Mouse (Mus musculus) Patski (cell line): ENCODE measurements around the gene Cuedc1. TPM values are rescaled to one million over a fixed set of nuclear protein-coding genes. Genes with fewer than 3 reads are reported as not detected.

Source experiments
- ATAC-seq: fragments of 100-300 bp; one replicate; pipeline ENCODE4 v1.8.0; 2021
- CTCF ChIA-PET: fragments of 350-600 bp; sonication (Branson Sonifier 250); formaldehyde crosslinking; loops from one replicate; lab custom pipeline; 2022; ENCODE audit warnings: inconsistent platforms; lab: Charles Lee
- POLR2A ChIA-PET: fragments of 350-600 bp; sonication (Branson Sonifier 250); formaldehyde crosslinking; loops from one replicate; lab custom pipeline; 2022; ENCODE audit warnings: antibody characterized with exemption, inconsistent platforms; lab: Charles Lee
- DNase-seq: peaks from one replicate; pipeline ENCODE4 v3.0.0-alpha.2; 2011; ENCODE audit warnings: low read depth, low spot score
- H3K27me3 ChIP-seq: fragments of 371-371 bp; one replicate; pipeline ENCODE4 v1.5.1; 2021
- CTCF ChIP-seq: fragments of 100-300 bp; IDR thresholded peaks from one replicate; pipeline ENCODE4 v1.5.1; 2021
- in situ Hi-C: fragments of 300-500 bp; cut with MboI; formaldehyde crosslinking; loops from 3 replicates; pipeline ENCODE4 v1.11.1; 2018; ENCODE audit warnings: low pct_unique_long_range_greater_than_20kb, mixed read lengths
- polyA plus RNA-seq: library from polyadenylated mRNA; unstranded; gene quantifications from one replicate; pipeline ENCODE4 v1.2.3, GENCODE M21; 2021

The Cuedc1 gene
- polyA plus RNA-seq, 1 experiment from 2014 or later, result 42.0 TPM

DNA sequence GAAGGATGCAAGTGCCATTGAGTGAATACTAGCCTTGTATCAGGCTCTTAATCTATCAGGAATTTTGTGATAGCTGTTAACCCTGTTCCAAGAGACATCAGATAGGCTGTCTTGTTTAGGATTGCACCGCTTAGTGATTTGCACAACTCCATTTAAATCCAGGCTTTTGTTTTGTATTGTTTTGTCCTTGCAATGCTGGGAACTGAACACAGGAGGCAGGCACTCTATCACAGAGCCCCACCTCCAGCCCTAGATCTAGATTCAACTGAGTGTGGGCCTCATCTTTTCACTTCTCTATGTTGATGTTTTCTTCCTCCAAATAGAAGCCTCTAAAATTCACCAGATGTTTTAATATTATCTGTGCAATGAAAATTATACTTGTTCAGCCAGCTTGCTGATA, 22.2 kb upstream of the Cuedc1 start:
- POLR2A ChIA-PET, result no interaction called here
- H3K27me3 ChIP-seq, result no peaks in the 10 kb centered on the region
- CTCF ChIA-PET, result no interaction called here
- peak; percentile 40 for TF ChIP-seq CTCF
- DNase-seq, result no peak
- in situ Hi-C loops, result no loop called here
- no peak for ATAC-seq

DNA sequence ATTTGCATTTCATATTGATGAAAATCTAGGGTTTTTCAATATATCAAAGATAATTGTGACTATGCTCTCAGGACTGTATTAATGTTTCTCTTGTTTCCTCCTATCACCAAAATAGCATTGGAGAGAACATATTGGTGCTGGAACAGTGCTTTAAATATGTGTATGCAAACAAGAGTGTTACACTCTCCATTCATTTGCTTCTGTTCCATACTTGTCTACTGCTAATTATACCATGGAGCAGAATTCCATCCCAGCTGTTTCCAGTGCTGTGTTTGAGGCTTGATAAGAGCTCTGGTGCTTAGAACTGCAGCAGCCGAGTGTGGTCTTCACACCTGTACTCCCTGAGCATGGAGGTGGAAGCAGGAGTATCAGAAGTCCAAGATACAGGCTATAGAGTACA, 21.5 kb upstream of the Cuedc1 start:
- no peak for ATAC-seq
- in situ Hi-C loops, result no loop called here
- POLR2A ChIA-PET, result no interaction called here

DNA sequence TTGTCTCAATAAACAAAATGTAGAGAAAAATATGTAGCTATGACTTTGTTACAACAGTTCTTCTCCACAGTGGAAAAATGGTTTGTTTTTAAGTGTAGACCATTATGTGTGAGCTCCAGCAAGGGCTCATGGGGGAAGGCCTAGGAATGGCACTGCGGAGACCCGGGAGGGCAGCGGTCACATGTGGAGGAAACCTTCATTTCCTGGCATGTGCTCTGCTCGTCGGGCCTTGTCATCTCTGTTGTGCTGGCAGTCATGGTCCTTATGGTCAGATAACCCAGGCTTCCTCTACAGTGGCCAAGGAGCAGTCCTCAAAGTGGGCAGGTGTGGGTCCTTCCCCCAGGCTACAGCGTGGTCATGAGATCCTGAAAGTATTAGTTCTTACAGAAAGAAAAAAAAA, 14.2 kb upstream of the Cuedc1 start:
- POLR2A ChIA-PET, result interaction anchor here (1.0 to 1.4 kb wide), 2 partner anchors 11 to 13 kb away, joined by 4 to 5 read pairs; no protein-coding TSS in a partner anchor
- H3K27me3 ChIP-seq, result no peaks in the 10 kb centered on the region
- DNase-seq, result no peak
- no peak for ATAC-seq
- in situ Hi-C loops, result no loop called here
- no peak for TF ChIP-seq CTCF
- CTCF ChIA-PET, result interaction anchor here (0.6 to 1.9 kb wide), 5 partner anchors 8 to 104 kb away, joined by 3 to 6 read pairs (median 4); no protein-coding TSS in a partner anchor

More for the DNA sequence above, 21.5 kb upstream of the Cuedc1 start:
- CTCF ChIA-PET, result no interaction called here
- H3K27me3 ChIP-seq, result no peaks in the 10 kb centered on the region
- TF ChIP-seq CTCF, result no peak
- DNase-seq, result no peak

DNA sequence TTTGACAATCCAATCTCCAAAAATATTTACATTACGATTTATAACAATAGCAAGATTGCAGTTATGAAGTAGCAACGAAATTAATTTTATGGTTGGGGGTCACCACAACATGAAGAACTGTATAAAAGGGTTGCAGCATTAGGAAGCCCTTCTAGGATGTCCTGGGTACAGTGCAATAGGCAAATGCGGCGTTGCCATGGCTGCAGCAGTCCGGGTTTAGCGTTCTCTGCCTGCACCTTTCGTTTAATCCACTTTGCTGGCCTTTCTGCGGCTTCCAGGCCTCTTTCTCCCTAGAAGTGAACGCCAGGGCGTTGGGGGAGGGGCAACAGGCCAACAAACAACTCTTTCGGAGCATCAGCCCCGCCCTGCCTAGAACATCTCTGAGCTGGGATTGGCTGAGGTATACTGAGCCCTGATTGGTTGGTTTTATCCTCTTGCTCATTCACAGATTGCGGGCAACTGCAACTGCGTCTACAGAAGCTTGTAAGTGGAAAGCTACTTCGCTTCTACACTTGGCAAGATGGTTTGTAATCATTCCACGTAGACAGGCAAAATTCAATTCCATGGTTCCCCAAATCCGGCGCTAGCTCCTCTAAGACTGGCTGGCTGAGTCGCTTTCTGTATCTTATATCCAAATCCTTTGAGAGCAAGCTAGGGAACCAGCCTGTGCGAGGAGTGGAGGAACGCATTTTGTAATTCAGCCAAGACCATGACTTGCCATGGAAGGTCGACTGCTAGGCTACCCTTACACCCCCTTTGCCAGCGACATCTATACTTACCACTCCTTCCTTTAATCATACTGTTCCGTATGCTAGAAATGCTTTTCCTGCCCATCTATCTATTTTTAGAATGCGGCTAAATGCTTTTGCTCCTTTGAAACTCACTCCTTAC, 10.9 kb upstream of the Cuedc1 start:
- ChIA-PET POLR2A (no interaction called here), CTCF (interaction anchor here (1.0 to 1.4 kb wide), 3 partner anchors 16 to 109 kb away, joined by 3 to 9 read pairs (median 3); no protein-coding TSS in a partner anchor)
- in situ Hi-C loops, result no loop called here
- no peaks in the 10 kb centered on the region for H3K27me3 ChIP-seq
- DNase-seq, result no peak
- peak; percentile 70 for ATAC-seq
- TF ChIP-seq CTCF, result no peak

DNA sequence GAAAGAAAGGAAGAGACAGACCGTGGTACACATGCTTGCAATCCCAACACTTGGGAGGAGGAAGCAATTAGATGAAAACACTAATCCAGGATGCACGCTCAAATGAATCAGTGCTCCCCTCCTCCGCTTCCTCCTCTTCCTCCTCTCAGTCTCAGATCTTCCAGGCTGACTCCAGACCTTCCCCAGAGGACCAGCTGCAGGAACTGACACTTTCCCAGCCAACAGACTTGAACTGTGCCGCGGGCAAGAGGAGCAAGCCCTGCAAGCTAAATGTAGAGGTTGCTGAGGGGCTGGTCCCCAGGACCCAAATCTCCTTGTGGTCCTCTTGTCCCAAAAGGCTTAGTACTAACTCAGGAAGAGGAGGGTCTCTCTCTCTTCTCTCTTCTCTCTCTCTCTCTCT, 8.7 kb upstream of the Cuedc1 start:
- POLR2A ChIA-PET, result interaction anchor here (0.8 to 2.6 kb wide), 3 partner anchors 9 to 18 kb away, joined by 3 to 10 read pairs (median 4); no protein-coding TSS in a partner anchor
- no peak for DNase-seq
- ATAC-seq, result no peak
- TF ChIP-seq CTCF, result no peak
- in situ Hi-C loops, result no loop called here
- CTCF ChIA-PET, result interaction anchor here (0.5 kb wide), 1 partner anchor 31 kb away, joined by 3 read pairs; no protein-coding TSS in a partner anchor
- no peaks in the 10 kb centered on the region for H3K27me3 ChIP-seq

DNA sequence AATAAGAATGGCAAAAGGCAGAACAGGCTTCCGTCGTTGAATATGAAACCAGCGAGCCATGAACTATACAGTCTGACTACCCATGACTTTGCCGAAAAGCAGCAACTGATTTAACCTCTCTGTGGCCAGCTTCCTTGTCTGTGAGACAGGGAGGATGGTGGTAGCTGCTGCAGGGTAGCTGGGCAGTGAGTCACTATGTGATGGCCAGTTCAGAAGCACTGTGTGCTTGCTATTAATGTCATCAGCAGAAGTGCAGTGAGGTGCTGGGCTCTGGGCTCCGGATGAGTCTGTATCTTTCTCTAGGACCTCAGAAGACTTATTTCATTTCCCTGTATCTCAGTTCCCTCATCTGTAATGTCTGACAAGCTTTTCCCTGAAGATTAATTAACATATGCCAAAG, 7.6 kb upstream of the Cuedc1 start:
- ATAC-seq (no peak), DNase-seq (no peak)
- POLR2A ChIA-PET, result interaction anchor here (0.6 to 2.6 kb wide), 3 partner anchors 9 to 185 kb away, joined by 4 to 10 read pairs (median 6); no protein-coding TSS in a partner anchor
- no peak for TF ChIP-seq CTCF
- in situ Hi-C loops, result no loop called here
- H3K27me3 ChIP-seq, result no peaks in the 10 kb centered on the region
- CTCF ChIA-PET, result interaction anchor here (0.8 kb wide), 1 partner anchor 75 kb away, joined by 3 read pairs; no protein-coding TSS in a partner anchor

DNA sequence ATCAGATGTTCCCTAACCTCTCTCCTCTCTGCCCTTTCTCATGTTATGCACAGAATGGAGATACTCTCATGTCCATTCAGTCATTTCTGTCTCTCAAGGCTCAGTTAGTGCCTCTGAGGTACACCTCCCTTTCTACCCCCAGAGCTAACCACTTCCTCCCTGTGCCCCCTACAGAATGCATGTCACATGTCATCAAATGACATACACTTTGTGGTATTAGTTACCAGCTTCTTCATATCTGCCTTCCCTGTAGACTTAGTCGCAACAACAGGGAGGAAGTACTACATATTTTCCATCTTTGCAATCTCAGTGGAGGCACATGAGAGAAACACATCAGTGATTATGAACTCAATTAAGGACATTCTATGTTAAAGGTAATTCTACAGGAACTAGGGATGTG, 5.9 kb upstream of the Cuedc1 start:
- in situ Hi-C loops, result no loop called here
- ATAC-seq, result no peak
- ChIA-PET POLR2A (no interaction called here), CTCF (interaction anchor here (0.7 to 1.5 kb wide), 3 partner anchors 8 to 34 kb away, joined by 3 to 5 read pairs (median 4); no protein-coding TSS in a partner anchor)
- TF ChIP-seq CTCF, result no peak
- DNase-seq, result no peak
- H3K27me3 ChIP-seq, result no peaks in the 10 kb centered on the region

DNA sequence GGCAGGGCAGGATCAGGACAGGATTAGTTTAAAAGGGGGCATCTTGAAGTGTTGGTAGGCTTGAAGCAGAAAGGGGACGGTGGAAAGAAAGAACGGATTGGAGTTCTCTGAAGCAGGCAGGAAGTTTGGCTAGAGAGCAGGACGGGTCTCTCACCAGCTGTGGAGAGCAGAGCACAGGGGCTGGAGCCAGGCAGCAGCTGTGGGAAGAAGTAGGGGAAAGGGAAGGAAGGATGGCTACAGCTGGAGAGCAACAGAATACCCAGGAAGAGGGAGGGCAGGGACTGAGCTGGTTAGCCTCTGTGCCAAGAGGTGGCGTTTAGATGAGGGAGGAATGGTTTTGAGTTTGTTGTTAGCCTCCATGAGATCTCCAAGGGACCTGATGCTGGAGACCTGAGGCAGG, 685 bp upstream of the Cuedc1 start:
- in situ Hi-C loops, result loop anchor here (5.0 kb wide), 1 partner anchor 65 kb away; no protein-coding TSS in a partner anchor
- TF ChIP-seq CTCF, result no peak
- CTCF ChIA-PET, result no interaction called here
- POLR2A ChIA-PET, result no interaction called here
- ATAC-seq (no peak), DNase-seq (no peak)
- no peaks in the 10 kb centered on the region for H3K27me3 ChIP-seq

DNA sequence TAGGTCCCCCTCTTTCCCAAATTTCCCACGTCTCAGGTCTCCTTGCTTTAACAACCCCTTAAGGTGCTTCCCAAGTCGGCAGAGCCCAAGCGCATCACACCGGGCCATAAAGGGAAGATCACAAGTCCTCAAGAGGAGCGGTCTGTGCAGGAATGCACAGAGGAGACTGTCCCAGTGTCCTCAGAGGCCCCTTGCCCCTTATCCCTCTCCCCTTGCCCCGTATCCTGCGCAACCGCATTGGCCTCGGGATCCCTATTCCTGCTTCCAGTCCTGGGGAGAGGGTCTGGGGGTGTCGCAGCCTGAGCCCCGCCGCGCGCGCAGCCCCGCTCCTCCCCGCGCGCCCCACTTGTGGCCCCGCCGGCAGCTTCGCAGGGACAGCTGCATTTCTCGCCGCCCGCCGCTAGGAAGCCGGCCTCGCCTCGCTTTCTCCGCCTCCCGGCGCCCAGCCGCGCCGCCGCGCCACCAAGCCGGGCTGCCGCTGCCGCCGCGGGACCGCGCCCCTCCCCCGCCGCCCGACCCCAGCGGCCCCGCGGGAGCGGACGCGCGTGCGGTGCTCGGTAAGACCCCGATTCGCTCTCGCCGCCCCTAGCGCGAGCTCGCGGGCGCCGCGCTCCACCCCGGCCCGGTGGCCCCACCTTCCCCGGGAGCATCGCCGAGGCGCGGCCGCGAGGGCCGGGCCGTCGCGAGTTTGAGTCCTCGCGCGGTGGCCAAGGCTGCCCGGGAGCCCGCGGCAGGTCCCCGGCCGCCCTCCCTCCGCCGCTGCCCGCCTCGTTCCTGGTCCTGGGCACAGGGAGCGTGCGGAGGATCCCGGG, 1.1 kb downstream of the Cuedc1 start:
- ChIA-PET CTCF (interaction anchor here (0.9 to 1.1 kb wide), 3 partner anchors 29 to 81 kb away, joined by 3 to 5 read pairs (median 4); no protein-coding TSS in a partner anchor), POLR2A (interaction anchor here (0.8 to 2.3 kb wide), 5 partner anchors 9 to 84 kb away, joined by 3 to 11 read pairs (median 3); no protein-coding TSS in a partner anchor)
- DNase-seq (no peak), ATAC-seq (peak; percentile 62)
- TF ChIP-seq CTCF, result peak; percentile 83
- in situ Hi-C loops, result loop anchor here (5.0 kb wide), 1 partner anchor 63 kb away; no protein-coding TSS in a partner anchor
- H3K27me3 ChIP-seq, result no peaks in the 10 kb centered on the region

DNA sequence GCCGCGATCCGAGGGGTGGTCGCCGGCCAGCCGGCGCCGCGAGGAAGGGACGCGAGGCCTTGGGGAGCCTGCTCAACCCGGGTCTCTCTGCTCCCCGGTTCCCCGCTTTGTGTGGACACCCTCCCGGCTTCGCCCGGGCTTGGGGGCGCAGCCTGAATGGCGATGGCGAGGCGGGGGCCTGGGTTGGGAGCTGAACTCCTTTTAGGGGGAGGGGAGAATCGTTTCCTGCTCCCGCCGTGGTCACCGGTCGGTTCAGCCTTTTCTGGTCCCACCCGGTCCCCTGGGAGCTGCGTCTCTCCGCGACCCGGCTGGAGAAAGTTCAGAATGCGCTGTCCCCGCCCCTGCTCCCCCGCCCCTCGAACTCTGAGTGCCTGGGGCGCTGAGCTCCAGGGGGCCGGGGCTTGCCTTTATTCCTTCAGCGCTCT, 1.8 kb downstream of the Cuedc1 start:
- ATAC-seq (peak; percentile 36), DNase-seq (no peak)
- no peak for TF ChIP-seq CTCF
- in situ Hi-C loops, result loop anchor here (5.0 kb wide), 1 partner anchor 63 kb away; no protein-coding TSS in a partner anchor
- ChIA-PET CTCF (interaction anchor here (0.9 to 1.5 kb wide), 7 partner anchors 20 to 80 kb away, joined by 3 to 5 read pairs (median 3); no protein-coding TSS in a partner anchor), POLR2A (interaction anchor here (0.7 to 2.3 kb wide), 5 partner anchors 9 to 65 kb away, joined by 3 to 11 read pairs (median 4); no protein-coding TSS in a partner anchor)
- H3K27me3 ChIP-seq, result no peaks in the 10 kb centered on the region
